Mouse (Mus musculus) common myeloid progenitor, adult 5-6 weeks (primary cell): ENCODE data around the gene Kdm8. TPM values are rescaled to one million over a fixed set of nuclear protein-coding genes. Genes with fewer than 3 reads are reported as not detected.
A peak's percentile ranks its signal among the peaks of the same experiment; 100 is the strongest.

Experiments
- ATAC-seq: replicated peaks from 2 replicates; pipeline ENCODE4 v1.8.0; 2016; ENCODE audit warnings: low read depth, mild to moderate bottlenecking, moderate TSS enrichment, inconsistent platforms; ENCODE audit not compliant: poor library complexity, severe bottlenecking
- total RNA-seq: library from RNA; stranded (forward); fragments of 200-1000, 187-1606 nt; gene quantifications from 2 replicates; pipeline ENCODE4 v1.2.3, GENCODE M21; 2017

Gene Kdm8
- total RNA-seq, 1 experiment from 2014 or later: 6.1 TPM

DNA sequence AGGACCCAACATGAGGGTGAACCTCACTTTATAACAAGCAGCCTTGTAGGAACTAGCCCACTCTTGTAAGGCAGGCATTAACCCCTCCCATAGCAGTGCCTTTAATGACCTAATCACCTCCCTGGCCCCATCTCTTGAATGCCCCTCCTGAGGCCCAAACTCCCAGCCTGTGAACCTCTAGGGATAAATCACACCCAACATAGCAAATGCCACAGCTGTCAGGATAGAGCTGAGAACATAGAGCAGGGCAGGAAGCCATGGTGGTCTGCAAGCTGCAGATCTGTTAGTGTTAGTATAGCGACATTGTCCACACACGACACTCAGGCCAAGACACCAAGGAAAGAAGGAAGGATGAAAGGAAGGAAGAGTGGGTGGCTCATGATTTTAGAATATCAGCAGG is 6.6 kb downstream of the Kdm8 start:
- no peak for ATAC-seq

GRCm38 (mm10) chr7:125453671-125454070 is 9.2 kb downstream of the Kdm8 start:
- ATAC-seq: no peak

- no peak for ATAC-seq
Observed at GRCm38 (mm10) chr7:125462200-125462599, 17.7 kb downstream of the Kdm8 start.

- peak; percentile 45 for ATAC-seq
Observed at GRCm38 (mm10) chr7:125469937-125470336, 25.5 kb downstream of the Kdm8 start.

- no peak for ATAC-seq
Observed at GRCm38 (mm10) chr7:125470901-125471300, 26.4 kb downstream of the Kdm8 start.

- ATAC-seq: peak; percentile 81
Observed at GRCm38 (mm10) chr7:125471991-125472741, 27.7 kb downstream of the Kdm8 start.

DNA sequence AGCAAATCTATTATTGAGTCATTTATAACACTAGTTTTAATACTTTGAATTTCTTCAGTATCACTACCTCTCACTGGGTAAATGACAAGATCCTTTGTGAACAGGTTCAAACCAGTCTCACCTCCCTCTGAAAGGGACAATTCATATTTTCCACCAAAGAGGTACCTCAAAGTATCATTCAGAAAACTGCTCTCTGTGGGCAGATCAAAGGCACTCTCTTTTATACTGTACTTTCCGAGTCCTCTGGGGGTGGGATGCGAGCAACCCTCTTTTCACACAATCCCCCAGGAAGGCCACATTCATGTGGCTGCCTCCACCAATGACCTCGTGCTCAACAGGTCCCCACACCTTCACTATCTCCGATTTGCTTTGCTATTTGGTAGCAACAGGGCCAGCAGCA is 30.1 kb downstream of the Kdm8 start:
- ATAC-seq: no peak

GRCm38 (mm10) chr7:125475601-125476251 is 31.2 kb downstream of the Kdm8 start:
- no peak for ATAC-seq

GRCm38 (mm10) chr7:125478391-125478984 is 34.0 kb downstream of the Kdm8 start:
- no peak for ATAC-seq

GRCm38 (mm10) chr7:125480518-125480917 is 36.0 kb downstream of the Kdm8 start:
- no peak for ATAC-seq

DNA sequence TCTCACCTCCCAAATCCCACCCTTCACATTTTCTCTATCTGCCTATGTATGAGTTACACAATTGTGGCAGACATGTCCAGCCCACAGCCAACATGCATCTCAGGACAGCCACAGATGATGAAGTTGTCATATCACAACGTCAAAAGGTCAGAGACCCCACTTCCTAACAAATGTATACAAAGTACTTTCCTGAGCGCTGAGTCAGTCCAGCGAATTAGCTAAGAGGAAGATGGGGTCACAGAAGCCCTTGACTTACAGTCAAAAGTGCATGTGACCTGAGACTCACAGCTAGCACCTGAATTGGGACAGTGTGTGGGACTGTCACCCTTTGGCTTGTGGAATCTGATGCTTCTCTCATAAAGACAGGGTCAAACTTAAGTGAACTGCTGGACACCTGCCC is 37.9 kb downstream of the Kdm8 start:
- ATAC-seq: no peak

DNA sequence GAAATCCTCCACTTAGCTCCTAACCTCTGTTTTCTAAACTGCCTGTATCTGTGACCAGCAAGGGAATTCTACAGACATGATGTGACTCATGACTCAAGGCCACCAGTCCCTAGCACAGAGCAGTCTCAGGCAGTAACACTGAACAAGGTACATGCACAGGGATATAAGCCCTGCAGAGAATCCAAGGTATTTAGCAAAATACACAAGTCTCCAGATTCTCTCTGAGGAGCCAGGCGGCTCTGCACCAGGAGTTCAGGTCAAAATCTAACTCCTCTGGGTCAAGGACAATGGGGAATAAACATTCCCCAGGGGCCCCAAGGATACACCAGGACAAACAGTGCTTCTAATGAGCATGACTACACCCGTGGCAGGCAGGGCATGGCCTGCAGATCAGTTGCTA is 38.4 kb downstream of the Kdm8 start:
- no peak for ATAC-seq

DNA sequence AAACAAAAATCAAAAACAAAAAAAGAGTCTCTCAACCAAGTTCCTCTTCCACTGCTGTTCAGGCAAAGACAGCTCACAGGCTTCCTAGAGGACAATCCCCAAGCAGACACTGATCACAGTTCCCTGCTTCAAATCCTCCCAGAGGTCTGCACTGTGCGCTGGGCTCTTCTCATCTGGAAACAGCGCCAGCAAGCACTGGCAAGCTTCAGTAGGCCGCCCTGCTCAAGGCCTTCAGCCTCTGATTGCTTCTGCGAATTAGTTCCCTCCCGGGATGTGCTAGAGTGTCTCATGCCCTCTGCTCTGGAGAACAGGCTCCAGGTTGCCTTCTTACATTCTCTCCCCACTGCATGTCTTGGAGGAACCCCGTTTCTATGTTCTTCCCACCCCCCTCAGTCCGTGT is 40.3 kb downstream of the Kdm8 start:
- no peak for ATAC-seq

- ATAC-seq: no peak
Observed at GRCm38 (mm10) chr7:125486121-125486630, 41.7 kb downstream of the Kdm8 start.

DNA sequence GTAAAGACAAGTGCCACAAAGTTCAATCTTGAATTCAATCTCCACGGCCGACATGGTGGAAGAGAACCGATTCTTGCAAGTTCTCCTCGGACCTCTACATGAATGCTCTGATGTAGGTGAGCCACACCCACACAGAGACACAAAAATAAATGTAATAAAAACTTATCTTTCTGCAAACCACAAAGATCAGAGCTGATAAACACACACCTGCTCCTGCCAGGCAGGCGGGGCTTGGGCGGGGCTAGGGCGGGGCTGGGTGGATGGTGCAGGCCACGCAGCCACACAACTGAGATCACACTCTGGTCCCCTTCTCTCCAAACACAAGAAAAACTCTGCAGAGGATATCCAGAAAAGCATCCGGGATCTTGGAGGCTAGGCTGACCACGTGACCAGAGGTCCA is 42.6 kb downstream of the Kdm8 start:
- no peak for ATAC-seq

DNA sequence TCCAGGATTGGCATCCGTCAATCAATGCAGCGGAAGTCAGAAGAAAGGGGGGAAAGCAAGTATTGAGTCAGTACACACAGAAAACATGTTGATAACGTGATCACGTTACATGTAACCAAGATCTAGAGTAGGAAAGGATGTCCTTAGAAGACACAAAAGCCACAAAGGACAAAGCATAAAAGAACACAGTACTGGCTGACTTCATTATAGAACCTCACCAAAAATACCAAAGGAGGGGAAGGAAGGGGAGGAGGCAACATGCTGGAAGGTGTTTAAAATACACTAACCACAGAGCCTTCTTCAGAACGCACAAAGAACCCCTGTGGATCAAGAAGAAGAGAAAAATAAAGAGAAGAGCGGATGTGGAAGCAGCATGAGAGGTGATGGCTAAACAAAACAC is 44.2 kb downstream of the Kdm8 start:
- ATAC-seq: no peak

DNA sequence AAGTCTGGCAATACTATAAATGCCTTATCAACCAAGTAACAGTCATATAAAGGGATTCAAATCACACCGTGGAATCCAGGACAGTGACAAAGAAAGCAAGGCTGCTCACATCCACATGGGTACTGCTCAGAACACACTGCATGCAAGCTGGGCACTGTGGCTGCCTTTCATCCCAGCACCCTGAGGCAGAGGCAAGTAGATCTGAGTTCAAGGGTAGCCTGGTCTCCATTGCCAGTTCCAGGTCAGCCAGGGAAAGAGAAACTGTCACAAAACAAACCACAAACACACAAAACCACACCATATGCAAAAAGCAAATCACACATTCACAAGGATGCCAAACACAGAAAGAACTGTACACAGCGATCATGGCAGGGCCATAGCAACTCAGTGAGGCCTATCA is 45.2 kb downstream of the Kdm8 start:
- no peak for ATAC-seq

GRCm38 (mm10) chr7:125490947-125491735 is 46.7 kb downstream of the Kdm8 start, which contains the start of gene Nsmce1:
Gene Nsmce1, minus strand, starts transcription at chr7:125491596.
- peak; percentile 97 for ATAC-seq

DNA sequence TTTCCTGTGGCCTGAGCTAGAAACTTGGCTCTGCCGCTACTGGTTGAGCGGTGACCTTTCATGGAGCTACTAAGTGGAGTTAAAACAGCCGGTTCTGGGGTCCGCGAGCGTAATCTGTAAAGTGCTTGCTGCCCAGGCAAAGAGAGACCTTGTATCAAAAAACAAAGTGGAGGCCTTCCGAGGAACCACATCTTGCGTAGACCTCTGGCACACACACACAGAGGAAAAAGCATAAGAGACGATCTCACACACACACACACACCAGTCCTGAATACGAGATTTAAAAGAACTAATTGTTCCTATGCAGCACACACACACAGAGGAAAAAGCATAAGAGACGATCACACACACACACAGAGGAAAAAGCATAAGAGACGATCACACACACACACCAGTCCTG is 47.3 kb downstream of the Kdm8 start:
- ATAC-seq: 0 out of 2 replicates have a peak, but pooled peaks have one; percentile 1

DNA sequence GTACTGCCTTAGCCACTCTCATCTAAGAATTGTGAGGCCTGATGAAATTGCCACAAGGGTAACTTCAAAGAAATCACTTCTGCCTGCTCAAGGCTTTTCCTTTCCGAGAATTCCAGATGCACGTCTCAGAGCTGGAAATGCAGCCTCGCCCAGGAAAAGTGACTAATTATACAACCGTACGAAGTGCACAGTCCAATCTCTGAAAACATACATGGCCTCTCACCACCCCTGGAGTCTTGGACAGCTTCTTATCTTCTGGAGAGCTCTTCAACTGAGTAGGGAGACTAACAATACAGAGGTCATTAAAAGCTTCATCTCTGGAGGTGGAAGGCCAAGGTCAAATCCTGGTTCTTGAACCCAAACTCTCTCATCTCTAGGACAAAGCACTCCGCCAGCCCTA is 48.1 kb downstream of the Kdm8 start:
- ATAC-seq: no peak
